Mouse (Mus musculus) CH12.LX (cell line): ENCODE data around the gene Acot12.

Source experiments
- CTCF ChIP-seq, 2 experiments: IDR thresholded peaks in 1 of 2; conservative IDR thresholded peaks in 1 of 2; 2 replicates each; pipeline ENCODE4 v1.5.1; 2011 to 2012; ENCODE audit warnings: low read depth in 2 of 2, low read length in 2 of 2, improper control_type of control experiment in 1 of 2, inconsistent platforms in 1 of 2, mild to moderate bottlenecking in 1 of 2, moderate library complexity in 1 of 2
- E2F4 ChIP-seq: IDR thresholded peaks from 2 replicates; pipeline ENCODE4 v1.6.1; 2011; ENCODE audit warnings: low read depth, low read length, improper control_type of control experiment; ENCODE audit not compliant: insufficient replicate concordance

- no peak for TF ChIP-seq CTCF (conservative IDR thresholded peaks at IDR 0.05 in 1 of 2, IDR thresholded peaks at IDR 0.05 in 1 of 2; ENCODE audit: low read depth in 2 of 2, low read length in 2 of 2)
- TF ChIP-seq E2F4: no peak
These were observed at the start of gene Acot12 for GRCm38 (mm10) chr13:91741280-91742047.
